ENCODE assay signal across 11 mouse cellular contexts in genomic region chr17:86345234-86346005, GRCm38 (mm10).
DNase-seq lines count a peak whose midpoint lies in the region; ATAC-seq and TF ChIP-seq lines count a peak whose summit lies in the region.
"Had no signal": no experiment of that assay in that cellular context is flagged by ENCODE, and none has a peak within 500 bp of the region (broad histone marks: within the 10 kb centered on the region; RNA-seq: fewer than 3 reads in every experiment).

No protein-coding gene starts in this region.

- ATAC-seq in forebrain, embryonic 15.5 days (replicated peaks): no peak
- ATAC-seq in forebrain, embryonic 13.5 days: no peak
- ATAC-seq: intestine, postnatal 0 days had no signal

- WGBS in forebrain, embryonic 15.5 days: 79% methylated on average over 22 of the region's 22 CpGs
- WGBS in forebrain, embryonic 13.5 days: 81% methylated on average over 22 of the region's 22 CpGs
- 55% methylated on average over 22 of the region's 22 CpGs for WGBS in cerebellum, adult 2 months

- H3K4me2 ChIP-seq in forebrain, embryonic 15.5 days (replicated peaks): no peak overlapping the region
- H3K4me2 ChIP-seq in forebrain, embryonic 13.5 days: no peak overlapping the region
- H3K4me2 ChIP-seq: heart, embryonic 15.5 days had no signal

- peaks cover 16% of the 10 kb centered on the region for H3K4me1 ChIP-seq in forebrain, embryonic 15.5 days
- H3K4me1 ChIP-seq in forebrain, embryonic 13.5 days: peaks cover 2% of the 10 kb centered on the region; the same call in 1 of the 2 replicates
- peaks cover 27% of the 10 kb centered on the region for H3K4me1 ChIP-seq in cerebellum, adult 2 months (ENCODE audit: control insufficient read depth, insufficient read depth, low read length)

- no peak overlapping the region for H3K9ac ChIP-seq in forebrain, embryonic 15.5 days (replicated peaks)
- no peak overlapping the region for H3K9ac ChIP-seq in forebrain, embryonic 13.5 days
- H3K9ac ChIP-seq: heart, embryonic 15.5 days had no signal

- no peak for TF ChIP-seq POLR2A in cerebellum, adult 2 months (IDR thresholded peaks at IDR 0.05; ENCODE audit: borderline replicate concordance, insufficient read depth, low read length)

- H3K27me3 ChIP-seq in forebrain, embryonic 15.5 days: no peaks in the 10 kb centered on the region
- H3K27me3 ChIP-seq in forebrain, embryonic 13.5 days: no peaks in the 10 kb centered on the region
- H3K27me3 ChIP-seq in cerebellum, adult 2 months (ENCODE audit: control insufficient read depth, insufficient read depth, low read length): no peaks in the 10 kb centered on the region
- H3K27me3 ChIP-seq: heart, embryonic 15.5 days had no signal

- no peak overlapping the region for H3K4me3 ChIP-seq in forebrain, embryonic 15.5 days
- no peak overlapping the region for H3K4me3 ChIP-seq in forebrain, embryonic 13.5 days
- no peak overlapping the region for H3K4me3 ChIP-seq in cerebellum, adult 2 months (replicated peaks; ENCODE audit: insufficient read depth, low read depth, low read length)
- H3K4me3 ChIP-seq: heart, embryonic 15.5 days; megakaryocyte, embryonic 14.5 days had no signal

- no peaks in the 10 kb centered on the region for H3K36me3 ChIP-seq in forebrain, embryonic 15.5 days
- H3K36me3 ChIP-seq in forebrain, embryonic 13.5 days (ENCODE audit: poor library complexity, severe bottlenecking): no peaks in the 10 kb centered on the region
- H3K36me3 ChIP-seq: heart, embryonic 15.5 days had no signal

- peak overlapping the region; percentile 55 for H3K27ac ChIP-seq in forebrain, embryonic 15.5 days (replicated peaks)
- no peak overlapping the region for H3K27ac ChIP-seq in forebrain, embryonic 13.5 days
- no peak overlapping the region; the same call in 1 of the 2 replicates for H3K27ac ChIP-seq in cerebellum, adult 2 months (ENCODE audit: insufficient read depth, low read length)
- H3K27ac ChIP-seq: heart, embryonic 15.5 days had no signal

- TF ChIP-seq CTCF in cerebellum, adult 2 months (IDR thresholded peaks at IDR 0.05; ENCODE audit: borderline replicate concordance, insufficient read depth, low read depth, low read length): no peak

- peak; percentile 56 to 79 for DNase-seq in cerebellum, adult 2 months
- peak; percentile 68 to 74 for DNase-seq in frontal cortex, postnatal 14 days (ENCODE audit: low spot score in 2 of 2)
- DNase-seq in left cerebral cortex, postnatal 25 days (ENCODE audit: low spot score in 2 of 2): peak; percentile 89 to 97
- no peak for DNase-seq in adrenal gland, postnatal 14 days
- DNase-seq in kidney, postnatal 10 days: no peak
- no peak for DNase-seq in adrenal gland, adult 2 months

- no peaks in the 10 kb centered on the region for H3K9me3 ChIP-seq in forebrain, embryonic 15.5 days
- H3K9me3 ChIP-seq in forebrain, embryonic 13.5 days (replicated peaks): no peaks in the 10 kb centered on the region
- H3K9me3 ChIP-seq: heart, embryonic 15.5 days; megakaryocyte, embryonic 14.5 days had no signal

- intact Hi-C loops in left cerebral cortex, postnatal 25 days (cut with DNase I): loop anchor here (1.0 to 5.0 kb wide), 5 partner anchors 25 to 178 kb away; partner anchors contain the start of gene Prkce

Comparison
In these comparisons a context has a peak if more than half of its experiments do, and no peak if none do; other contexts are left out.
1. DNase-seq: peak in cerebellum, adult 2 months (2 of 2), frontal cortex, postnatal 14 days (2 of 2) and left cerebral cortex, postnatal 25 days (2 of 2); none in adrenal gland, postnatal 14 days (single experiment), kidney, postnatal 10 days (single experiment) and adrenal gland, adult 2 months (single experiment).